Mouse (Mus musculus): Measurements from ENCODE around the gene Gm44790.

Gm44790 gene

GRCm38 (mm10) chr6:86474072-86474471 lies 47.6 kb downstream of the Gm44790 start:
- Histone ChIP-seq H3K4me1 (replicated peaks; ENCODE audit: low read depth, low read length) (peaks cover 52% of the 10 kb centered on the region), H3K9me3 (ENCODE audit: low read length) (no peaks in the 10 kb centered on the region), H3K36me3 (ENCODE audit: insufficient read depth, low read length) (peaks cover 31% of the 10 kb centered on the region), H3K4me3 (replicated peaks; ENCODE audit: low read length) (peak overlapping the region; percentile 84), H3K27me3 (ENCODE audit: insufficient read depth, low read length) (no peaks in the 10 kb centered on the region)
- TF ChIP-seq NANOG (IDR thresholded peaks at IDR 0.05; ENCODE audit: borderline replicate concordance, low read length), result no peak
- TF ChIP-seq POU5F1 (IDR thresholded peaks at IDR 0.05; ENCODE audit: borderline replicate concordance, low read length), result no peak
- no peak for TF ChIP-seq CTCF (conservative IDR thresholded peaks at IDR 0.05; ENCODE audit: low read length)

DNA sequence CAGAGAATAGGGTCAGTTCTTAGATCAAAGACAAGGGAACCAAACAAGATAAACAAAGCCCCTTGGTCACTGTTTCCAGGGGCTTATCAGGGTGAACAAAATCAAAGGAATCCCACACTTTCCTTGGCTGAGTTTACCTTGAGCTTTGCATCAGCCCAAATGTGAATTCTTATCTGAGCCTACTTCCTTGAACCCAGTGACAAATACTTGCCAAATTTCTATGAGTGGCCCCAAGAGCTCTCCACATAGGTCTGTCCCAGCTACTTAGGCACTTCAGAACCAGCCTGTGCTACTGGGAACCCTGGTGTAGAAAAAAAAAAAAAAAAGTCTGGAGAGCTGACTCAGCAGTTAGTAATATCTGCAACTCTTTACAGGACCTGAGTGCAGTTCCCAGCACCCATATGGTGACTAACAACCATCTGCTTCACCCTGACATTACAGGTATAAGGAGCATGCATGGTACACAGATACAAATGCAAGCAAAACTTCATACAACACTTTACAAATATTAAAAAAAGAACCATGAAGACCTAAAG lies 48.3 kb downstream of the Gm44790 start:
- TF ChIP-seq NANOG (IDR thresholded peaks at IDR 0.05; ENCODE audit: borderline replicate concordance, low read length) (no peak), CTCF (conservative IDR thresholded peaks at IDR 0.05; ENCODE audit: low read length) (no peak), POU5F1 (IDR thresholded peaks at IDR 0.05; ENCODE audit: borderline replicate concordance, low read length) (no peak)
- Histone ChIP-seq H3K4me3 (replicated peaks; ENCODE audit: low read length) (no peak overlapping the region), H3K36me3 (ENCODE audit: insufficient read depth, low read length) (peaks cover 25% of the 10 kb centered on the region), H3K4me1 (replicated peaks; ENCODE audit: low read depth, low read length) (peaks cover 57% of the 10 kb centered on the region), H3K27me3 (ENCODE audit: insufficient read depth, low read length) (no peaks in the 10 kb centered on the region), H3K9me3 (ENCODE audit: low read length) (no peaks in the 10 kb centered on the region)

DNA sequence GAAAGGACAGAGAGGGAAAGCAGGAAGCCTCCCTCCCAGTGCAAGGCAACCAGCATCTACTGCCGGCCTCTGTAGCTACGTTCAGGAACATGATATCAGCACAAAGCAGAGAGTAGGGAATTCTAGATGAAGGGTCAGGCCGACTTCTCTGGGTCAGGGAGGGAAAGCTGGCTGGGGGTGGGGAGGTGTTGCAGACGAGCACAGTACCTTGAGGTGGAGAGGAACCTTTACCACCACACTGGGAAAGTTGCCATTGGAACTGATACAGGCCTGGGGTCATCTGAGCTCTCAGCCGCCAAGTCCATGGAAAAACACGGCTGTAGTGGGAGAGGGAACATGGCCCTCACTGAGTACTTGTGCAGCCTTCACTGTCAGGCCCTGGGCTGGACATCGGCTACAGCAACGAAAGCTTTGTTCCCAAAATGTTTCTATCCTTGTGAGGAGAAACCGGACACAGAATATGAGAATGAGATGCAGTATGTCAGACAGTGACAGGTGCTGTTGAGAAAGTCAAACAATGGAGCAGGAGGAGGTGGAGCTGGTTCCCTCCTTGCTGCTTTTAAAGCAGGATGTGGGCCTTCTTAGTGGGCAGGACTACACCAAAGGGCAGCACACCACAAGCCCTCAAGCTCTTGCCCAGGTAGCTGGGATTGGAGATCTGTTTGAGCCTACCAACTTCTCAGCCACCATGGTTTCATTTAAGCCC lies 49.2 kb downstream of the Gm44790 start:
- Histone ChIP-seq H3K4me3 (replicated peaks; ENCODE audit: low read length) (no peak overlapping the region), H3K4me1 (replicated peaks; ENCODE audit: low read depth, low read length) (peaks cover 61% of the 10 kb centered on the region), H3K9me3 (ENCODE audit: low read length) (no peaks in the 10 kb centered on the region), H3K27me3 (ENCODE audit: insufficient read depth, low read length) (no peaks in the 10 kb centered on the region), H3K36me3 (ENCODE audit: insufficient read depth, low read length) (peaks cover 17% of the 10 kb centered on the region)
- TF ChIP-seq POU5F1 (IDR thresholded peaks at IDR 0.05; ENCODE audit: borderline replicate concordance, low read length) (no peak), CTCF (conservative IDR thresholded peaks at IDR 0.05; ENCODE audit: low read length) (no peak), NANOG (IDR thresholded peaks at IDR 0.05; ENCODE audit: borderline replicate concordance, low read length) (no peak)

GRCm38 (mm10) chr6:86476931-86477330 lies 50.5 kb downstream of the Gm44790 start:
- H3K9me3 ChIP-seq (ENCODE audit: low read length), result no peaks in the 10 kb centered on the region
- H3K27me3 ChIP-seq (ENCODE audit: insufficient read depth, low read length), result no peaks in the 10 kb centered on the region
- H3K4me1 ChIP-seq (replicated peaks; ENCODE audit: low read depth, low read length), result peaks cover 53% of the 10 kb centered on the region
- no peak for TF ChIP-seq NANOG (IDR thresholded peaks at IDR 0.05; ENCODE audit: borderline replicate concordance, low read length)
- TF ChIP-seq CTCF (conservative IDR thresholded peaks at IDR 0.05; ENCODE audit: low read length), result no peak
- TF ChIP-seq POU5F1 (IDR thresholded peaks at IDR 0.05; ENCODE audit: borderline replicate concordance, low read length), result no peak
- no peak overlapping the region for H3K4me3 ChIP-seq (replicated peaks; ENCODE audit: low read length)
- peaks cover 17% of the 10 kb centered on the region for H3K36me3 ChIP-seq (ENCODE audit: insufficient read depth, low read length)

- no peaks in the 10 kb centered on the region for H3K9me3 ChIP-seq (ENCODE audit: low read length)
- no peak overlapping the region for H3K4me3 ChIP-seq (replicated peaks; ENCODE audit: low read length)
- TF ChIP-seq POU5F1 (IDR thresholded peaks at IDR 0.05; ENCODE audit: borderline replicate concordance, low read length), result no peak
- TF ChIP-seq CTCF (conservative IDR thresholded peaks at IDR 0.05; ENCODE audit: low read length), result no peak
- no peak for TF ChIP-seq NANOG (IDR thresholded peaks at IDR 0.05; ENCODE audit: borderline replicate concordance, low read length)
Observed at GRCm38 (mm10) chr6:86479311-86479710, 52.9 kb downstream of the Gm44790 start.

DNA sequence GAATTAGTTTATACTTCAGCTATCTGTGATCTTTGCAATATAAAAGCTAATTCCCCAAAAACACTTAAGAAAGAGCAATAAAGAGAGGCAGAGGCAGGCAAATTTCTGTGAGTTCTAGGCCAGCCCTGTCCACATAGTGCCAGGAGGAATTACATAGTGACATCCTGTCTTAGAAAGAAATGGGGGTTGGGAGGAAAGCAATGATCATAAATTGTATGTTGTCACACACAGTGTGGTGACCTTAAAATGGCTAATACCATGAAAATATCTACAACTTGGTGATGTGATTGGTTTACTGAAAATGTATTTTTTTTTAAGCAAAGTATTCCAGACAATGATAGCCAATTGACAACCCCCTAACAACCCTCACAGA lies 53.3 kb downstream of the Gm44790 start:
- H3K4me1 ChIP-seq (replicated peaks; ENCODE audit: low read depth, low read length), result peaks cover 33% of the 10 kb centered on the region
- no peaks in the 10 kb centered on the region for H3K9me3 ChIP-seq (ENCODE audit: low read length)
- TF ChIP-seq CTCF (conservative IDR thresholded peaks at IDR 0.05; ENCODE audit: low read length), result no peak
- no peak for TF ChIP-seq POU5F1 (IDR thresholded peaks at IDR 0.05; ENCODE audit: borderline replicate concordance, low read length)
- no peak for TF ChIP-seq NANOG (IDR thresholded peaks at IDR 0.05; ENCODE audit: borderline replicate concordance, low read length)
- peaks cover 22% of the 10 kb centered on the region for H3K36me3 ChIP-seq (ENCODE audit: insufficient read depth, low read length)
- no peaks in the 10 kb centered on the region for H3K27me3 ChIP-seq (ENCODE audit: insufficient read depth, low read length)
- no peak overlapping the region for H3K4me3 ChIP-seq (replicated peaks; ENCODE audit: low read length)

More at GRCm38 (mm10) chr6:86479311-86479710, 52.9 kb downstream of the Gm44790 start:
- Histone ChIP-seq H3K36me3 (ENCODE audit: insufficient read depth, low read length) (peaks cover 22% of the 10 kb centered on the region), H3K4me1 (replicated peaks; ENCODE audit: low read depth, low read length) (peaks cover 38% of the 10 kb centered on the region), H3K27me3 (ENCODE audit: insufficient read depth, low read length) (no peaks in the 10 kb centered on the region)

- Histone ChIP-seq H3K4me1 (replicated peaks; ENCODE audit: low read depth, low read length) (peaks cover 30% of the 10 kb centered on the region), H3K9me3 (ENCODE audit: low read length) (no peaks in the 10 kb centered on the region), H3K4me3 (replicated peaks; ENCODE audit: low read length) (no peak overlapping the region), H3K36me3 (ENCODE audit: insufficient read depth, low read length) (peaks cover 18% of the 10 kb centered on the region), H3K27me3 (ENCODE audit: insufficient read depth, low read length) (no peaks in the 10 kb centered on the region)
- TF ChIP-seq POU5F1 (IDR thresholded peaks at IDR 0.05; ENCODE audit: borderline replicate concordance, low read length), result no peak
- no peak for TF ChIP-seq CTCF (conservative IDR thresholded peaks at IDR 0.05; ENCODE audit: low read length)
- no peak for TF ChIP-seq NANOG (IDR thresholded peaks at IDR 0.05; ENCODE audit: borderline replicate concordance, low read length)
Observed at GRCm38 (mm10) chr6:86480189-86480831, 53.9 kb downstream of the Gm44790 start.

GRCm38 (mm10) chr6:86481871-86482270 lies 55.4 kb downstream of the Gm44790 start:
- no peaks in the 10 kb centered on the region for H3K9me3 ChIP-seq (ENCODE audit: low read length)
- H3K4me1 ChIP-seq (replicated peaks; ENCODE audit: low read depth, low read length), result peaks cover 36% of the 10 kb centered on the region
- no peaks in the 10 kb centered on the region for H3K27me3 ChIP-seq (ENCODE audit: insufficient read depth, low read length)
- TF ChIP-seq NANOG (IDR thresholded peaks at IDR 0.05; ENCODE audit: borderline replicate concordance, low read length), result no peak
- peaks cover 4% of the 10 kb centered on the region; the same call in 1 of the 2 replicates for H3K36me3 ChIP-seq (ENCODE audit: insufficient read depth, low read length)
- no peak overlapping the region for H3K4me3 ChIP-seq (replicated peaks; ENCODE audit: low read length)

All from E14TG2a.4 (cell line).